Mouse (Mus musculus) embryo, embryonic 11.5 days (tissue): ENCODE data around the gene Ece1.

Experiments
- DNase-seq: peaks from one replicate; pipeline ENCODE4 v3.0.0-alpha.2; 2012; ENCODE audit warnings: low read depth, low spot score

Ece1 gene

GRCm38 (mm10) chr4:137882663-137883062, 20.6 kb downstream of the Ece1 start:
- no peak for DNase-seq

GRCm38 (mm10) chr4:137883513-137884150, 21.6 kb downstream of the Ece1 start:
- DNase-seq = no peak

- DNase-seq = no peak
Observed at GRCm38 (mm10) chr4:137887337-137887992, 25.4 kb downstream of the Ece1 start.

- DNase-seq = no peak
Observed at GRCm38 (mm10) chr4:137887993-137888388, 26.0 kb downstream of the Ece1 start.

- DNase-seq = no peak
Observed at GRCm38 (mm10) chr4:137890596-137890995, 28.6 kb downstream of the Ece1 start.

- DNase-seq = no peak
Observed at GRCm38 (mm10) chr4:137891553-137892145, 29.6 kb downstream of the Ece1 start.

GRCm38 (mm10) chr4:137892713-137893242, 30.7 kb downstream of the Ece1 start:
- peak; percentile 62 for DNase-seq

- DNase-seq = no peak
Observed at GRCm38 (mm10) chr4:137896612-137897297, 34.7 kb downstream of the Ece1 start.

- DNase-seq = no peak
Observed at GRCm38 (mm10) chr4:137897298-137897612, 35.2 kb downstream of the Ece1 start.

- DNase-seq = no peak
Observed at GRCm38 (mm10) chr4:137898490-137898889, 36.5 kb downstream of the Ece1 start.

- DNase-seq = no peak
Observed at GRCm38 (mm10) chr4:137902268-137902667, 40.2 kb downstream of the Ece1 start.

- DNase-seq = no peak
Observed at GRCm38 (mm10) chr4:137902873-137903272, 40.8 kb downstream of the Ece1 start.

- no peak for DNase-seq
Observed at GRCm38 (mm10) chr4:137904956-137905551, 43.0 kb downstream of the Ece1 start.

- DNase-seq = no peak
Observed at GRCm38 (mm10) chr4:137907979-137908378, 45.9 kb downstream of the Ece1 start.

GRCm38 (mm10) chr4:137908489-137908888, 46.5 kb downstream of the Ece1 start:
- DNase-seq = no peak

GRCm38 (mm10) chr4:137908915-137909314, 46.9 kb downstream of the Ece1 start:
- DNase-seq = no peak

- DNase-seq = no peak
Observed at GRCm38 (mm10) chr4:137909471-137909870, 47.4 kb downstream of the Ece1 start.

GRCm38 (mm10) chr4:137910382-137911009, 48.5 kb downstream of the Ece1 start:
- DNase-seq = no peak

- DNase-seq = no peak
Observed at GRCm38 (mm10) chr4:137911657-137912056, 49.6 kb downstream of the Ece1 start.

- DNase-seq = no peak
Observed at GRCm38 (mm10) chr4:137912768-137913305, 50.8 kb downstream of the Ece1 start.
